Mouse (Mus musculus) hematopoietic stem cell, adult 5-6 weeks (primary cell): ENCODE results near the gene Msrb3. TPM values are rescaled to one million over a fixed set of nuclear protein-coding genes. Genes with fewer than 3 reads are reported as not detected.

Experiments used
- ATAC-seq, 2 experiments: fragments of 125-278 bp in 1 of 2; replicated peaks in 1 of 2; 2 replicates each; pipeline ENCODE4 v1.8.0; 2016 to 2017; ENCODE audit warnings: inconsistent platforms in 2 of 2, mild to moderate bottlenecking in 2 of 2, moderate number of reproducible peaks in 2 of 2, low read depth in 1 of 2, moderate TSS enrichment in 1 of 2; ENCODE audit not compliant: low FRiP score in 2 of 2, poor library complexity in 2 of 2, severe bottlenecking in 2 of 2, insufficient read depth in 1 of 2, low TSS enrichment in 1 of 2
- total RNA-seq: library from RNA; stranded (forward); fragments of 172-1452, 232-1000 nt; gene quantifications from 2 replicates; pipeline ENCODE4 v1.2.3, GENCODE M21; 2017

Gene Msrb3
- total RNA-seq, 1 experiment from 2014 or later = 12.6 TPM

DNA sequence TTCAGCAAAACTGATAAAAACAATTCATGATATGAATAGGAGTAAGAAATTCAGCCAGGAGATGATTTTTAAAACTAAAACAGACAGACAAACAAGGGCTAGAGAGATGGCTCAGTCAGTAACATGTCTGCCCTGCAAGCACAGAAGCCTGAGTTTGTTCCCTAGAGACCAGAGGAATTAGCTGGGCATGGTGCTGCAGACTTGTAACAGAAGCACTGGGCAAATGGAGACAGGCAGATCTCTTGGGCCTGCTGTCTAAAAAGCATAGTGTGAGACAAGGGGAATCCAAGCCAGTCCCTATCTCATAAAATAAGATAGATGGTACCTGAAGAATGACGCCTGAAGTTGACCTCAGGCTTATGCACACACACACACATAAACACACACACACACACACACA is 64.4 kb downstream of the Msrb3 start:
- no peak for ATAC-seq

GRCm38 (mm10) chr10:120833836-120834235 is 65.1 kb downstream of the Msrb3 start:
- no peak for ATAC-seq

- no peak for ATAC-seq
These were observed 71.1 kb downstream of the Msrb3 start for GRCm38 (mm10) chr10:120827761-120828160.

DNA sequence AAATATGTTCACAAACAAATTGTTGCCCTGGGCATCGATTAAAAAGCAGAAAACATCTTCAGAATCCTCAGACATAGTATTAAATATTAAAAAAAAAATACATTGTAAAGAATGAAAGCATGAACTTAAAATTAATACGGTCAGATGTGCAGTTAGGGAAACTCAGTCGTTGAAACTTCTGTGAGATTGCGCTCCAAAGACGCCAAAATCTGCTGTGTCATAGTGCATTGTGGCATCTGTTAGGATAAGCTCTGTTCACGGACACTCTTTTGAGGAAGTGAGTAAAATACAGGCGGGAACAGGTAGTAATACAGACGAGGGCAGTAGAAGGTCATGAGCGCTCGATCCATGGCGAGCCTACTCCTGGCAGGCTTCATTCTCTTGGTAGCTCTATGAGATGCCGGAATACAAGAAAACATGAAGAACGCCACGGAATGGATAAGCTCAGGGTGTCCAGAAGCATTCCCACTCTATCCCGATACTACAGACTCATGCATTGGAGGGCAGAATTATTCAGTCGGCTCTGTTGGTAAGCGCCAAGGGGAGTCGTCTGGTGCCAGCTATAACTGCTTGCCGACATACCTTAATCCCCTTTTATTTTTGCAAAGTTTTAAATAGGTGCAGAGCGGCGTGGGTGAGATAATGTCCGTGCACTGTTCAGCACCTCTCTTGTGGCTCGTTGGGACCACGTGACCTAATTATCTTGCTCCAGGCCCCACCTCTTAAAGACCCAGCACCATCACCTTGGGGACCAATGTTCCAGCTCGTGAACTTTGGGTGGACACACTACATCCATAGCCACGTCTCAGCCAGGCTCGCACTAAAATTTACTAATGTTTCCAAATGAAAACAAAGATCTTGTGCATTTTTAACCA is 71.9 kb downstream of the Msrb3 start:
- ATAC-seq = peak; percentile 86

DNA sequence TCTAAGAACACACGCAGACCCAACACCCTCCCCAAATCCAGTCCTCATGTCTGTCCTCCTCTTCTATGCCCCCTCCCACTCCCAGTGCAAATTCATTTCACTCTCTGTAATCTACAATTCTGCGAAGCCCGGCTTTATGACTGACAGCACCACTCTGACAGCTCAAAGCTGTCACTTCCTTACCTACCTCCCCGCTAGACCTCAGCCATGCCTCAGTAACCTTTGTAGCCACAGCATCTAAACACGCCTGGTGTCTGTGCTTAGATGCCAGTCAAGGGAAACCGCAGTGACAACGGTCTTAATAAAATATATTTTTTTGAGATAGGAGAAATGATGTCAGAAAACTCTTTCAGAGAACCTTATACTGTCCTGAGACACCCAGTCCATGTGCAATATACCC is 72.5 kb downstream of the Msrb3 start:
- ATAC-seq = peak; percentile 51 to 54; a peak in 3 of 4 replicates

GRCm38 (mm10) chr10:120825594-120825993 is 73.3 kb downstream of the Msrb3 start:
- no peak for ATAC-seq

DNA sequence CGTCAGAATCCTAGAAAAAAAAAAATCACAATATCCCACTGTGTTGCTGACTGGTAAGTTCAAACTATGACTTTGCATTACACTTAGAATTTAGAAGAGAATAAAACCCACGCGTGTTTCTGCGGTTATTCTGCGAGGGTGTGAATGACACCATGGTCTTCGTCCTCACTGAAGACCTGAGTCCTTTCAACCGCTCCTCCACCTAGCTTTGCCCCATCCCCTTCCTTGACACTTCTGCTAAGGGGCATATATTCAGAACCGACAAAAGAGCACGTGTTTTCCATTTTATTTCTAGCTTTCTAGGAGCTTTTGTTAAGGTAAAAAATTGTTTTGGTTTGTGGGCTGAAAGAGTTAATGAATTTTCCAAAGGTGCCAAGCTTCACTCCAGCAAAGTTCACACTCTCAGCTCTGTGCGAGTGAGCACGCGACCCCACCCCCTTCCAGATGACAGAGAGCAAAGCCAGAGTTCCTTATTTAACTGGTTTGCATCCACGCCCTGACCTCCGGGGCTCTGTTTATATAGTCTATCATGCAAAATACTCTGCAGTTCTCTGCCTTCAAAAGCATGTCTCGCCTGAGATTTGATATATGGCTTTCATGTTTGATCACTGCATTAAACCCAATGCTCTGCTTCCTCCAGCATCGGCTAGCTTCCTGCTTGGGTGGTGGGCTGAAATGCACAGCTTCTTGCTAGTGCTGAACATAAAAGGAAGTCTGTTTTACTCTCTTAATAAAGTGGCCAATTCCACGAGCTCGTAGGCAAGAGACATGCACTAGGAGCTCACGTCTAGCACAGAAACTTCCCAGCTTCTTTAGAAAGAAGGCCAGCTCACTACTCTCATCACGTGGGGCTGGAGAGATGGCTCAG is 77.2 kb downstream of the Msrb3 start:
- ATAC-seq = peak; percentile 39 to 42; a peak in 2 of 4 replicates

- no peak for ATAC-seq
These were observed 78.1 kb downstream of the Msrb3 start for GRCm38 (mm10) chr10:120820781-120821300.

GRCm38 (mm10) chr10:120815290-120815689 is 83.6 kb downstream of the Msrb3 start:
- ATAC-seq = peak; percentile 84 to 88

DNA sequence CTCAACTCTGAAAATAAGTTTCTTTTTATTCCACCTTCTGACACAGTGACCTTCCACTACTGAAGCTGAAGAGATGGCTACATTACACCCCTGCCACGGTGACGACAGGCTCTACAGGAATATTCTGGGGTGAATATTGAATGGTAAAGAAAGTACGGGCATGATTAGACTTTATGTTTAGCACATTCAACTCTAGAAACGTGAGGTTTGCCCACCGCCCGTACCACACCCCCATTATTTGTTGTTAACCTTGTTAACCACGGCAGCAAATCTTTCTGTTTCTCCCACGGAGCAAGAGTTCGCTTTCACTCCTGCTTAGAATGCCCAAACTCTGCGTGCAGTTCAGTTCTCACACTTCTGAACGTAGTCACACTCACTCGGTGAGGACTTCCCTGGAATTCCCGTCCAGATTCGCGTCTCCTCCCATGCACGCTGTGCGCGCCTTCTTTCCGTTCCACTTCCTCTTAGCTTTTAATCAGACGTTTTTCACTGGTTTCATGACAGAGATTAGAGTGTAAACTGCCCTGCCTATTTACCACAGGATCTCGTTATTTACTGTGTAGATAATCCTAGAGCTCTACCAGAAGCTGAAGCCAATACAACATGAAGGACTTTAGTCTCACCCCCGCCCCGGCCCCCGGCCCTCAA is 87.0 kb downstream of the Msrb3 start:
- peak; percentile 18 to 34; a peak in 1 of 4 replicates for ATAC-seq

DNA sequence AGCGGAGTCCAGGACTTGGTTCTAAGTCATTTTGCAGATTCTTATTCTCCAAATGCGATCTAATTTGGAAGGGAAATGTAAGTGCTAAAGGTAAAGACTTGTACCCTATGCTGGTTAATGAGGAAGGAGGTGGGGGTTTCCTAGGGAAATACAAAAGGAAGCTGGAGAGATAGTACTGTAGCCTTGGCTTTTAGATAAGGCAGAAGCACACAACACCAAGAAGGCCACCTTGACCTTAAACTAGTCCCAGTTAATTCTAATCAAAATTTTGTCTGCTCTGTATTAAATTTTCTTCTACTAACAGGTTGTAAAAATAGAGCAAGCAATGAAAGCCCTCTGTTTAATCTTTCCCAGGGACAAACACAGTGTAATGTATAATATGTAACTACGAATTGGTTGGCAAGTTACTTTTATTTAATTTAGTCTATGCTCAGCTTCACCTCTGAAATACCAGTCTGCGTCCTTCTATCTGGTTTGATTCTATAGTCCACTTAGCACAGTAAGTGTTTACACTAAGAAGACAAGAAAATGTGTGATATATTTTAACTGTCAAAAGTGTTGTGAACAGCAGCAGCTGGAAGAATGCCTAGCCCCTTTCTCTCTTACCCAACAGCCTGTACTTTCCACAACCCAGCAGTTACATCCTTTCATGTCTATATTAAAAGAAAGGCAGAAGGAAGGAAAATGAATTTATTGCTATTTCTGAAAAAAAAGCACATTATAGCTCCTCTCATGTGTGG is 87.9 kb downstream of the Msrb3 start:
- ATAC-seq = no peak

- no peak for ATAC-seq
These were observed 88.7 kb downstream of the Msrb3 start for GRCm38 (mm10) chr10:120810053-120810696.

DNA sequence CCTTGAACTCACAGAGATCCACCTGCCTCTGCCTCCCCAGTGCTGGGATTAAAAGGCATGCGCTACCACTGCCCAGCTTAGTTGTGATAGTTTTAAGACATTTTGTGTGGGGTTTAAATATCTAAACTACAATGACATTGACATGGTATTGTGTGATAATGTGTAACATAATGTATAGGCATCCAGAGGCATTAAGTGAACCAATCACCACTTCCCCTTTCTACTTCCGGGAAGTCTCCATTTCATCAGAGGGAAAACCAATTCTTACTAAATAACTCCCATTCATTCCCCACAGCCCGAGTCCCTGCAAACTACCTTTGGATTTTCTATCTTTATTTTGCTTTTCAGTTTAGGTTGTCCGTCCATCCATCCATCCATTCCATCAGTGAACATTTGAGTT is 90.7 kb downstream of the Msrb3 start:
- ATAC-seq = no peak

DNA sequence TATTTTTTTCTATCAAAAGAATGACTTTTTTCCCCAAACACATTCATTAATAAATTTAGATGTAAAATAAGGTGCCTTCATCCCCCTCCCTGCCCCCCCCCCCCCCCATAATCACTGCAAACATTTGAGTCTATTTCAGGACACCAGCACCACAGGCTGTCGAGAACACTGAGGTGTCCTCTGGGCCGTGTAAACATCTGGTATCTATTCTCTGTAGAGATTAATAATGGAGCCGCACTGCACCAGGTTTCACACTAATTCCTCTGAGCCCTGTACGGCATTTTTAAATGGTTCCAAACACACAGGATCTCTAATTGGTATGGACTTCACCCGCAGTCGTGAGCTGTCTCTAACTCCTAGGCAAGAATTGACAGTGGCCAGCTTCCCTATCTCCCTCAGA is 97.8 kb downstream of the Msrb3 start:
- no peak for ATAC-seq

DNA sequence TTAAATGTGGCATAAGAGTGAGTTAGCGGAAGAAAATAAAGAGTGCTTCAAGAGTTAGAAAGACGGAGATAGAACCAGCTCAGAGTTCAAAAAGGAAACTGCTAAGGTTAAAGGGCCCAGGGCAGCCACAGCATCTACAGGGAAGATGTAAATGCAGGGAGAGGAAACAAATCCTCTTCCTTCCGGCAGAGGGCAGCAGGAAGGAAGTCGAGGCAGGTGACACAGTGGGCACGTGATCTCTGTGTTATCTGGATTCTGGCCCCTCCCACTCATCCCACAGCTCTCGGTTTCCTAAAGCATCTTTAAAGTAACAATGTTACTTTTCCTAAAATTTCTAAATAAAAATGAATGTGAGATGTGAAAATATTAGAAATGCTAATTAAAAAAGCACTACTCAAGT is 99.4 kb downstream of the Msrb3 start:
- ATAC-seq = no peak

DNA sequence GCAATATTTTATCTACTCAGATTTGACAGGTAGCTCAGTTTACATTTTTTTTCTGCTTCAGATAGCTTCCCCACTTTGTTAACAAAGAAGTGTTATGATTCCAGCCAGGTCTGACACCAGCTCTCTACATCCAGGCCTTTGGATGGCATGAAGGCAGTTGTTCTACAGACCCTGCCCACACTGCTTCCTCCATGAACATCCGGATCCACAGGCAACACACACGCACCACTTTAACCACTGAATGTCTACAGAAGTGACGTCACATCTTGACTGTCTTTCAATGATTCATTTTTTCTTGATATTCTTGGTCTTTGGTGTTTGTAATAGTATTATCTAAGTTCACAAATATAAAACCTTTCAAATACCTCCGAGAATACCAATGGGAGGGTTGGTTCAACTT is 102.2 kb downstream of the Msrb3 start:
- ATAC-seq = no peak; a peak in 1 of 4 replicates
